Comparison of ENCODE assay signal across 9 mouse cellular contexts in genomic region chr6:87100297-87101020, GRCm38 (mm10). TPM values are rescaled to one million over a fixed set of nuclear protein-coding genes. Genes with fewer than 3 reads are reported as not detected.
A peak's percentile ranks its signal among the peaks of the same experiment; 100 is the strongest.
DNase-seq lines count a peak whose midpoint lies in the region; ATAC-seq and TF ChIP-seq lines count a peak whose summit lies in the region.
"Had no signal": no experiment of that assay in that cellular context is flagged by ENCODE, and none has a peak within 500 bp of the region (broad histone marks: within the 10 kb centered on the region; RNA-seq: fewer than 3 reads in every experiment).

No protein-coding gene starts in this region.

- no peaks in the 10 kb centered on the region for H3K36me3 ChIP-seq in forebrain, embryonic 13.5 days (ENCODE audit: poor library complexity, severe bottlenecking)
- H3K36me3 ChIP-seq in forebrain, embryonic 10.5 days (replicated peaks), result no peaks in the 10 kb centered on the region
- no peaks in the 10 kb centered on the region for H3K36me3 ChIP-seq in intestine, embryonic 16.5 days (ENCODE audit: control insufficient read depth, insufficient read depth, low read length)
- H3K36me3 ChIP-seq in neural tube, embryonic 15.5 days, result no peaks in the 10 kb centered on the region
- H3K36me3 ChIP-seq: liver, embryonic 15.5 days had no signal

- no peak overlapping the region for H3K4me2 ChIP-seq in forebrain, embryonic 13.5 days
- H3K4me2 ChIP-seq in intestine, embryonic 16.5 days (ENCODE audit: low read depth, low read length), result no peak overlapping the region
- H3K4me2 ChIP-seq in neural tube, embryonic 15.5 days, result 0 out of 2 replicates have a peak overlapping the region, but pooled peaks have one; percentile 72

- H3K9me3 ChIP-seq in forebrain, embryonic 13.5 days (replicated peaks), result no peaks in the 10 kb centered on the region
- H3K9me3 ChIP-seq in forebrain, embryonic 10.5 days, result no peaks in the 10 kb centered on the region
- no peaks in the 10 kb centered on the region for H3K9me3 ChIP-seq in intestine, embryonic 16.5 days (ENCODE audit: control insufficient read depth, low read length)
- no peaks in the 10 kb centered on the region for H3K9me3 ChIP-seq in neural tube, embryonic 15.5 days (replicated peaks)
- H3K9me3 ChIP-seq: liver, embryonic 15.5 days had no signal

- peaks cover 11% of the 10 kb centered on the region for H3K4me1 ChIP-seq in forebrain, embryonic 13.5 days
- H3K4me1 ChIP-seq in forebrain, embryonic 10.5 days, result peaks cover 36% of the 10 kb centered on the region
- H3K4me1 ChIP-seq in lung, adult 2 months (ENCODE audit: control insufficient read depth, insufficient read depth, low read length), result peaks cover 6% of the 10 kb centered on the region
- peaks cover 23% of the 10 kb centered on the region for H3K4me1 ChIP-seq in intestine, embryonic 16.5 days (ENCODE audit: control insufficient read depth, insufficient read depth, low read length)
- peaks cover 50% of the 10 kb centered on the region for H3K4me1 ChIP-seq in neural tube, embryonic 15.5 days

- DNase-seq in forebrain, embryonic 10.5 days (ENCODE audit: extremely low spot score, low spot score), result no peak
- DNase-seq in lung, adult 2 months, result peak; percentile 27
- DNase-seq in lung, adult 18-20 months, result no peak
- no peak for DNase-seq in thymus, adult 18-20 months

- 90% methylated on average over 9 of the region's 9 CpGs for whole genome bisulfite sequencing in forebrain, embryonic 13.5 days
- 92% methylated on average over 9 of the region's 9 CpGs for WGBS in forebrain, embryonic 10.5 days
- WGBS in lung, adult 2 months, result 61% methylated on average over 9 of the region's 9 CpGs
- 83% methylated on average over 9 of the region's 9 CpGs for WGBS in intestine, embryonic 16.5 days
- WGBS in neural tube, embryonic 15.5 days, result 83% methylated on average over 9 of the region's 9 CpGs

- 0 out of 2 replicates have a peak overlapping the region, but pooled peaks have one; percentile 5 for H3K9ac ChIP-seq in forebrain, embryonic 13.5 days
- H3K9ac ChIP-seq in intestine, embryonic 16.5 days (ENCODE audit: low read depth, low read length), result no peak overlapping the region; the same call in 1 of the 2 replicates
- no peak overlapping the region for H3K9ac ChIP-seq in neural tube, embryonic 15.5 days (replicated peaks)
- H3K9ac ChIP-seq: liver, embryonic 15.5 days had no signal

- TF ChIP-seq POLR2A in lung, adult 2 months (IDR thresholded peaks at IDR 0.05; ENCODE audit: borderline replicate concordance, extremely low read depth, low read depth, low read length), result no peak

- no peak overlapping the region for H3K27ac ChIP-seq in forebrain, embryonic 13.5 days
- H3K27ac ChIP-seq in forebrain, embryonic 10.5 days, result no peak overlapping the region
- H3K27ac ChIP-seq in intestine, embryonic 16.5 days (ENCODE audit: low read length), result peak overlapping the region; percentile 68
- H3K27ac ChIP-seq in neural tube, embryonic 15.5 days (replicated peaks), result peak overlapping the region; percentile 85
- H3K27ac ChIP-seq: liver, embryonic 15.5 days had no signal

- H3K27me3 ChIP-seq in forebrain, embryonic 13.5 days, result no peaks in the 10 kb centered on the region
- H3K27me3 ChIP-seq in forebrain, embryonic 10.5 days (ENCODE audit: poor library complexity, severe bottlenecking), result no peaks in the 10 kb centered on the region
- no peaks in the 10 kb centered on the region for H3K27me3 ChIP-seq in intestine, embryonic 16.5 days (replicated peaks; ENCODE audit: control insufficient read depth, insufficient read depth, low read length)
- H3K27me3 ChIP-seq in neural tube, embryonic 15.5 days (replicated peaks), result no peaks in the 10 kb centered on the region
- H3K27me3 ChIP-seq: liver, embryonic 15.5 days had no signal

- H3K4me3 ChIP-seq in forebrain, embryonic 13.5 days, result no peak overlapping the region
- no peak overlapping the region for H3K4me3 ChIP-seq in forebrain, embryonic 10.5 days
- H3K4me3 ChIP-seq in lung, adult 2 months (replicated peaks; ENCODE audit: extremely low read depth, low read depth, low read length), result no peak overlapping the region
- H3K4me3 ChIP-seq in intestine, embryonic 16.5 days (ENCODE audit: low read length), result no peak overlapping the region
- no peak overlapping the region for H3K4me3 ChIP-seq in neural tube, embryonic 15.5 days (replicated peaks)
- H3K4me3 ChIP-seq: liver, embryonic 15.5 days had no signal

- ATAC-seq in forebrain, embryonic 13.5 days, result no peak
- no peak for ATAC-seq in intestine, embryonic 16.5 days
- no peak for ATAC-seq in neural tube, embryonic 15.5 days (ENCODE audit: low FRiP score)
- ATAC-seq in inflammation-experienced regulatory T-cells, adult 6 months, result no peak

- no peak for TF ChIP-seq CTCF in lung, adult 2 months (IDR thresholded peaks at IDR 0.05; ENCODE audit: insufficient read depth, low read length)

RNA-seq across cellular contexts. Expression of gene D6Ertd527e, which starts 4.1 kb away (rescaled TPM):
- 0.14 and 0.18 TPM in 2 replicates for polyA plus RNA-seq in forebrain, embryonic 13.5 days (2015; fragmentation: Nextera tagmentation; extraction: Ambion mirVana)
- polyA plus RNA-seq in forebrain, embryonic 10.5 days (2016; fragmentation: Nextera tagmentation; extraction: Ambion mirVana), result 0.09 and 0.19 TPM in 2 replicates
- 2.0 and 2.3 TPM in 2 replicates for polyA plus RNA-seq in lung, adult 2 months (2012; rRNA removed)
- polyA plus RNA-seq in intestine, embryonic 16.5 days (2015; fragmentation: Nextera tagmentation; extraction: Ambion mirVana), result 0.23 and 0.54 TPM in 2 replicates
- polyA plus RNA-seq in neural tube, embryonic 15.5 days (2015; fragmentation: Nextera tagmentation; extraction: Ambion mirVana), result 0.18 and 0.36 TPM in 2 replicates
- polyA plus RNA-seq in inflammation-experienced regulatory T-cells, adult 6 months (2017; shearing (Covaris generic)), result under 1 TPM in 2 of 3 experiments, not detected in 1; 0.20 to 0.80 TPM
- polyA plus RNA-seq: liver, embryonic 15.5 days had no signal

RNA-seq across cellular contexts. Expression of gene Gfpt1, which starts 57.8 kb away (rescaled TPM):
- 17.3 and 17.9 TPM in 2 replicates for polyA plus RNA-seq in forebrain, embryonic 13.5 days (2015; fragmentation: Nextera tagmentation; extraction: Ambion mirVana)
- 13.1 and 13.5 TPM in 2 replicates for polyA plus RNA-seq in forebrain, embryonic 10.5 days (2016; fragmentation: Nextera tagmentation; extraction: Ambion mirVana)
- 13.3 and 17.3 TPM in 2 replicates for polyA plus RNA-seq in lung, adult 2 months (2012; rRNA removed)
- polyA plus RNA-seq in intestine, embryonic 16.5 days (2015; fragmentation: Nextera tagmentation; extraction: Ambion mirVana), result 24.7 and 25.7 TPM in 2 replicates
- 19.9 and 20.5 TPM in 2 replicates for polyA plus RNA-seq in neural tube, embryonic 15.5 days (2015; fragmentation: Nextera tagmentation; extraction: Ambion mirVana)
- polyA plus RNA-seq in inflammation-experienced regulatory T-cells, adult 6 months (2017; shearing (Covaris generic)), result 10 to 100 TPM; 15.8 to 21.8 (median 19.3) TPM

Comparison
In these comparisons a context has a peak if more than half of its experiments do, and no peak if none do; other contexts are left out.
1. H3K27ac ChIP-seq: peak in intestine, embryonic 16.5 days (single experiment) and neural tube, embryonic 15.5 days (single experiment); none in forebrain, embryonic 13.5 days (single experiment) and forebrain, embryonic 10.5 days (single experiment).